Mouse (Mus musculus) thymus, adult 18-20 months (tissue): ENCODE measurements around the gene Olig3.

Experiments used
- DNase-seq, 2 experiments: peaks; one replicate each; pipeline ENCODE4 v3.0.0; 2022; ENCODE audit warnings: mixed read lengths in 2 of 2

Olig3 gene

GRCm38 (mm10) chr10:19356071-19356583, at the start of gene Olig3:
Gene Olig3, plus strand, starts transcription at chr10:19356533.
- peak; percentile 42 to 61 for DNase-seq

- DNase-seq: no peak
Measured at GRCm38 (mm10) chr10:19309681-19310395, 46.5 kb upstream of the Olig3 start.

- DNase-seq: no peak
Measured at GRCm38 (mm10) chr10:19310471-19310870, 45.9 kb upstream of the Olig3 start.

GRCm38 (mm10) chr10:19317962-19318812, 38.1 kb upstream of the Olig3 start:
- DNase-seq: no peak

- peak; percentile 76 to 88 for DNase-seq
Measured at GRCm38 (mm10) chr10:19321781-19322180, 34.6 kb upstream of the Olig3 start.

- no peak for DNase-seq
Measured at GRCm38 (mm10) chr10:19329191-19329777, 27.0 kb upstream of the Olig3 start.

- DNase-seq: peak in 1 of 2 experiments; percentile 45
Measured at GRCm38 (mm10) chr10:19333425-19333824, 22.9 kb upstream of the Olig3 start.

- DNase-seq: no peak
Measured at GRCm38 (mm10) chr10:19338695-19339630, 17.4 kb upstream of the Olig3 start.

- DNase-seq: no peak
Measured at GRCm38 (mm10) chr10:19344039-19344438, 12.3 kb upstream of the Olig3 start.

- no peak for DNase-seq
Measured at GRCm38 (mm10) chr10:19349326-19349725, 7.0 kb upstream of the Olig3 start.

GRCm38 (mm10) chr10:19352006-19352877, 4.1 kb upstream of the Olig3 start:
- DNase-seq: no peak

- DNase-seq: no peak
Measured at GRCm38 (mm10) chr10:19352878-19353301, 3.4 kb upstream of the Olig3 start.

GRCm38 (mm10) chr10:19353631-19354030, 2.7 kb upstream of the Olig3 start:
- no peak for DNase-seq

GRCm38 (mm10) chr10:19354146-19354545, 2.2 kb upstream of the Olig3 start:
- no peak for DNase-seq

- DNase-seq: no peak
Measured at GRCm38 (mm10) chr10:19355076-19355475, 1.3 kb upstream of the Olig3 start.

- DNase-seq: peak in 1 of 2 experiments; percentile 13
Measured at GRCm38 (mm10) chr10:19356720-19357641, 648 bp downstream of the Olig3 start.

GRCm38 (mm10) chr10:19357848-19358247, 1.5 kb downstream of the Olig3 start:
- DNase-seq: no peak

GRCm38 (mm10) chr10:19360446-19361300, 4.3 kb downstream of the Olig3 start:
- no peak for DNase-seq
